Mouse (Mus musculus): Measurements from ENCODE around the gene Hmgcll1.

DNA sequence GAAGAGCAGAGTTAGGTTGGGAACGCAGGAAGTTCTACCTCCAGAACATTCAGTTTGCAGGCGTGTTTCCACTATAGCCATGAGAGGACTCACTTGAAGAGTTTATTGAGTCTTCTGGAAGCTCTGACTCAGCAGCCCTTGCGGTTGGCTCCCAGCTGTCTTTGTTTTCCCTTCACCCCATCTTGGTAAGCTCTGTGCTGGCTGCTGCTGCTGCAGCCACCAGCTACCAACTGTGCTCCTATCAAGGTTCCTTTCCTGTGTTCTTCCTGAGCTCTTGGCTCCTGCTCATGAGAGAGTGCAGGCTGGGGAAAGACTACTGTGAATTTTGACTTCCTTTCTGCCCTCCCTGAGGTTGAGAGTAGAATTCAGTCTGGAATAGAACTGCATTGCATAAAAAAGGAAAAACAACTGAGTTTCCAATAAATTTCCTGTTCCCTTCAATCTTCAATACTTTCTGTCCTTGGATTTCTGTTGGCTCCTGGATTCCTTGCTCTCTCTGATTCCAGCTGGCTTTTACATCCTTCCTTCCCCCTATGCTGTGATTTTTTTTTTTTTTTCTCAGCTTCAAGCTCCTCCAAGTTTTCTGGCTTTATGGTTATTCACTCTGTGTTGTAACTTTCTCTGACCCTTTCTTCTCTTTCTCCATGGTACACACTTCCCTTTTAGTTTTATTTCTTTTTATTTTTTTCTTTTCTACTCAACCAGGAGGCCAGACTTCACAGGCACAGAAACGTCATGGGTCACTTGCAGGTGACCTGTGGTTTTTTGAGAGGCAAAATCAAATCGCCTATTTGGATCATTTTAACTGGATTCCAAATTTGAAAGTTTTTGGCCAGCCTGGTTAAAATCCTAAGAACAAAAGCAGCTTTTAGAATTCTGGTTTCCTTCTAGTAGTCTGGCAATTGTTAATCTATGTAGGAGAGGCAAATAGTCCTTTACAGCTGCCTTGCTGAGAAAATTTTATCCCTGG lies 9.9 kb downstream of the Hmgcll1 start:
- no peak for TF ChIP-seq EP300 (IDR thresholded peaks at IDR 0.05; ENCODE audit: insufficient read depth, low read depth, low read length)
- no peak for TF ChIP-seq POLR2A (IDR thresholded peaks at IDR 0.05; ENCODE audit: insufficient read depth, low read depth, low read length)
- no peak for TF ChIP-seq CTCF (IDR thresholded peaks at IDR 0.05)
